Mouse (Mus musculus): ENCODE measurements at regions not wholly inside any gene's neighbourhood (a gene's known extent, or its start where the extent isn't known, plus 50 kb on each side); places are given as distances from the start of the nearest gene placed in this dataset.

- intact Hi-C loops (cut with DNase I): no loop called here
- DNase-seq (ENCODE audit: low spot score): no peak
Measured at GRCm38 (mm10) chr1:41054426-41054955, 249.1 kb downstream of the Tmem182 start.

- no peak for DNase-seq (ENCODE audit: low spot score)
- intact Hi-C loops (cut with DNase I): no loop called here
Measured at GRCm38 (mm10) chr1:41055761-41056160, 250.4 kb downstream of the Tmem182 start.

- intact Hi-C loops (cut with DNase I): no loop called here
- no peak for DNase-seq (ENCODE audit: low spot score)
Measured at GRCm38 (mm10) chr1:41065130-41065529, 259.7 kb downstream of the Tmem182 start.

- no peak for DNase-seq (ENCODE audit: low spot score)
- intact Hi-C loops (cut with DNase I): no loop called here
Measured at GRCm38 (mm10) chr1:41104869-41105268, 299.5 kb downstream of the Tmem182 start.

- intact Hi-C loops (cut with DNase I): no loop called here
- DNase-seq (ENCODE audit: low spot score): no peak
Measured at GRCm38 (mm10) chr1:41121636-41122175, 316.3 kb downstream of the Tmem182 start.

GRCm38 (mm10) chr1:41131410-41131809 lies 326.0 kb downstream of the Tmem182 start:
- intact Hi-C loops (cut with DNase I): no loop called here

GRCm38 (mm10) chr1:41133143-41133542 lies 327.7 kb downstream of the Tmem182 start:
- intact Hi-C loops (cut with DNase I): no loop called here
- no peak for DNase-seq (ENCODE audit: low spot score)

More at GRCm38 (mm10) chr1:41131410-41131809, 326.0 kb downstream of the Tmem182 start:
- DNase-seq (ENCODE audit: low spot score): no peak

- no peak for DNase-seq (ENCODE audit: low spot score)
- intact Hi-C loops (cut with DNase I): no loop called here
Measured at GRCm38 (mm10) chr1:41133946-41134345, 328.5 kb downstream of the Tmem182 start.

GRCm38 (mm10) chr1:41139725-41140124 lies 334.3 kb downstream of the Tmem182 start:
- intact Hi-C loops (cut with DNase I): no loop called here
- DNase-seq (ENCODE audit: low spot score): no peak

GRCm38 (mm10) chr1:41140542-41140941 lies 335.1 kb downstream of the Tmem182 start:
- DNase-seq (ENCODE audit: low spot score): no peak
- intact Hi-C loops (cut with DNase I): no loop called here

GRCm38 (mm10) chr1:41141992-41142391 lies 336.6 kb downstream of the Tmem182 start:
- intact Hi-C loops (cut with DNase I): no loop called here
- no peak for DNase-seq (ENCODE audit: low spot score)

GRCm38 (mm10) chr1:41152516-41152915 lies 347.1 kb downstream of the Tmem182 start:
- intact Hi-C loops (cut with DNase I): loop anchor here (5.0 kb wide), 1 partner anchor 1540 kb away; no protein-coding TSS in a partner anchor
- DNase-seq (ENCODE audit: low spot score): no peak

GRCm38 (mm10) chr1:41153174-41153999 lies 348.0 kb downstream of the Tmem182 start:
- intact Hi-C loops (cut with DNase I): loop anchor here (5.0 kb wide), 1 partner anchor 1539 kb away; no protein-coding TSS in a partner anchor
- no peak for DNase-seq (ENCODE audit: low spot score)

- DNase-seq (ENCODE audit: low spot score): no peak
- intact Hi-C loops (cut with DNase I): loop anchor here (5.0 kb wide), 1 partner anchor 1538 kb away; no protein-coding TSS in a partner anchor
Measured at GRCm38 (mm10) chr1:41154198-41154597, 348.8 kb downstream of the Tmem182 start.

- no peak for DNase-seq (ENCODE audit: low spot score)
- intact Hi-C loops (cut with DNase I): no loop called here
Measured at GRCm38 (mm10) chr1:41156946-41157345, 351.5 kb downstream of the Tmem182 start.

GRCm38 (mm10) chr1:41157651-41158513 lies 352.5 kb downstream of the Tmem182 start:
- intact Hi-C loops (cut with DNase I): no loop called here
- no peak for DNase-seq (ENCODE audit: low spot score)

GRCm38 (mm10) chr1:41165878-41166786 lies 360.7 kb downstream of the Tmem182 start:
- DNase-seq (ENCODE audit: low spot score): no peak
- intact Hi-C loops (cut with DNase I): no loop called here

GRCm38 (mm10) chr1:41166787-41167420 lies 361.5 kb downstream of the Tmem182 start:
- no peak for DNase-seq (ENCODE audit: low spot score)
- intact Hi-C loops (cut with DNase I): no loop called here

- DNase-seq (ENCODE audit: low spot score): no peak
- intact Hi-C loops (cut with DNase I): no loop called here
Measured at GRCm38 (mm10) chr1:41186991-41187390, 381.6 kb downstream of the Tmem182 start.

Measured in heart, postnatal 25 days (tissue).